Mouse (Mus musculus) forebrain, embryonic 11.5 days (tissue): ENCODE measurements around the gene Tradd. TPM values are rescaled to one million over a fixed set of nuclear protein-coding genes. Genes with fewer than 3 reads are reported as not detected.

Experiments
- ATAC-seq: fragments of 200-750 bp; cut with Nextera tagmentation; replicated peaks from 2 replicates; pipeline ENCODE4 v1.8.0; 2017; ENCODE audit warnings: moderate TSS enrichment; ENCODE audit not compliant: low FRiP score
- DNase-seq: peaks from one replicate; pipeline ENCODE4 v3.0.0-alpha.2; 2017; ENCODE audit warnings: low spot score
- H3K27ac ChIP-seq: fragments of 300-500 bp; sonication (generic); 2 replicates; pipeline ENCODE4 v1.5.1; 2014; ENCODE audit warnings: low read depth, low read length
- H3K27me3 ChIP-seq: fragments of 300-500 bp; sonication (generic); 2 replicates; pipeline ENCODE4 v1.6.1; 2014; ENCODE audit warnings: mild to moderate bottlenecking, low read length, mixed read lengths; ENCODE audit not compliant: control insufficient read depth, insufficient read depth
- H3K36me3 ChIP-seq: fragments of 300-500 bp; sonication (generic); 2 replicates; pipeline ENCODE4 v1.6.1; 2014; ENCODE audit warnings: mild to moderate bottlenecking, low read length, moderate library complexity, mixed read lengths; ENCODE audit not compliant: control insufficient read depth, insufficient read depth
- H3K4me1 ChIP-seq: fragments of 300-500 bp; sonication (generic); replicated peaks from 2 replicates; pipeline ENCODE4 v1.6.1; 2014; ENCODE audit warnings: low read length, mixed read lengths; ENCODE audit not compliant: control insufficient read depth, insufficient read depth
- H3K4me2 ChIP-seq: fragments of 300-500 bp; sonication (generic); 2 replicates; pipeline ENCODE4 v1.6.1; 2014; ENCODE audit warnings: low read depth, mild to moderate bottlenecking, low read length, moderate library complexity, mixed read lengths; ENCODE audit not compliant: severe bottlenecking
- H3K4me3 ChIP-seq: fragments of 300-500 bp; sonication (generic); 2 replicates; pipeline ENCODE4 v1.5.1; 2014; ENCODE audit warnings: low read depth, low read length
- H3K9ac ChIP-seq: fragments of 300-500 bp; sonication (generic); 2 replicates; pipeline ENCODE4 v1.6.1; 2014; ENCODE audit warnings: low read length
- H3K9me3 ChIP-seq: fragments of 300-500 bp; sonication (generic); 2 replicates; pipeline ENCODE4 v1.6.1; 2016; ENCODE audit warnings: low read length, mixed read lengths; ENCODE audit not compliant: control insufficient read depth
- WGBS: fragments of 180-500 bp; shearing (Covaris S2); extraction: QIAGEN DNeasy Blood & Tissue Kit; methylation state at CpG from one replicate; pipeline ENCODE4 v1.1.7; 2014; 5-methylcytosine and 5-hydroxymethylcytosine counted together
- polyA plus RNA-seq: library from polyadenylated mRNA; unstranded; fragments of >200 nt; fragmentation: Nextera tagmentation; extraction: Ambion mirVana; gene quantifications from 2 replicates; pipeline ENCODE4 v1.2.1, GENCODE M21; 2014

Tradd gene
- polyA plus RNA-seq, 1 experiment from 2014 or later = 12.0 TPM

- Histone ChIP-seq H3K4me1 (0 out of 2 replicates have a peak, but pooled peaks cover 2% of the 10 kb centered on the region), H3K4me2 (no peak overlapping the region), H3K27me3 (peaks cover 36% of the 10 kb centered on the region), H3K9ac (no peak overlapping the region), H3K36me3 (no peaks in the 10 kb centered on the region; the same call in 1 of the 2 replicates), H3K9me3 (no peaks in the 10 kb centered on the region), H3K4me3 (no peak overlapping the region), H3K27ac (no peak overlapping the region)
- ATAC-seq = no peak
- peak; percentile 47 for DNase-seq
- WGBS = 90% methylated on average over 12 of the region's 12 CpGs
These were observed 17.4 kb upstream of the Tradd start for GRCm38 (mm10) chr8:105281821-105282220.

DNA sequence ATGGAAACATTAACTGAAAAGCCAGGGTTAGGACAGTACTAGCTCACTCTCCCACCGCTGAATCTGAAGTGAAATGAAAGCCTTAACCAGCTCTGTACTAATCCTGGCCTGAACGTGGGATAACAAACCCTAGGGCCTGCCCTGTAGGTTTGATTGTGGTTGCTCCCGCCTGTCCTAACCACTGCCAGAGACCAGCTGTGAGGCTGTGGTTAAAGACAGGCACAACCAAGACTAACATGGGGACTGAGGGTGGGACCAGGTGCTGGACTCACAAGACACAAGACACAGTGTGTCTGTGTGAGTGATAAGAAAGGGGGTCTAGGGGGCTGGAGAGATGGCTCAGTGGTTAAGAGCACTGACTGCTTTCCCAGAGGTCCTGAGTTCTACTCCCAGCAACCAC, 16.2 kb upstream of the Tradd start:
- WGBS = 71% methylated on average over 3 of the region's 3 CpGs
- H3K36me3 ChIP-seq = no peaks in the 10 kb centered on the region; the same call in 1 of the 2 replicates

GRCm38 (mm10) chr8:105278911-105279334, 14.5 kb upstream of the Tradd start:
- H3K4me3 ChIP-seq = no peak overlapping the region
- H3K4me1 ChIP-seq = peaks cover 7% of the 10 kb centered on the region; the same call in 1 of the 2 replicates
- H3K9ac ChIP-seq = no peak overlapping the region
- no peak overlapping the region for H3K27ac ChIP-seq
- ATAC-seq (peak; percentile 23; the same call in 1 of the 2 replicates), DNase-seq (peak; percentile 66)
- no peaks in the 10 kb centered on the region for H3K9me3 ChIP-seq
- peaks cover 63% of the 10 kb centered on the region for H3K27me3 ChIP-seq
- 0 out of 2 replicates have a peak overlapping the region, but pooled peaks have one; percentile 16 for H3K4me2 ChIP-seq
- H3K36me3 ChIP-seq = no peaks in the 10 kb centered on the region
- 2% methylated on average over 28 of the region's 28 CpGs for WGBS

More for the DNA sequence above, 16.2 kb upstream of the Tradd start:
- H3K27ac ChIP-seq = no peak overlapping the region
- ATAC-seq (no peak), DNase-seq (peak; percentile 49)
- peaks cover 4% of the 10 kb centered on the region; the same call in 1 of the 2 replicates for H3K4me1 ChIP-seq
- peaks cover 48% of the 10 kb centered on the region for H3K27me3 ChIP-seq
- no peak overlapping the region for H3K9ac ChIP-seq
- no peak overlapping the region for H3K4me2 ChIP-seq
- H3K4me3 ChIP-seq = no peak overlapping the region
- no peaks in the 10 kb centered on the region for H3K9me3 ChIP-seq

DNA sequence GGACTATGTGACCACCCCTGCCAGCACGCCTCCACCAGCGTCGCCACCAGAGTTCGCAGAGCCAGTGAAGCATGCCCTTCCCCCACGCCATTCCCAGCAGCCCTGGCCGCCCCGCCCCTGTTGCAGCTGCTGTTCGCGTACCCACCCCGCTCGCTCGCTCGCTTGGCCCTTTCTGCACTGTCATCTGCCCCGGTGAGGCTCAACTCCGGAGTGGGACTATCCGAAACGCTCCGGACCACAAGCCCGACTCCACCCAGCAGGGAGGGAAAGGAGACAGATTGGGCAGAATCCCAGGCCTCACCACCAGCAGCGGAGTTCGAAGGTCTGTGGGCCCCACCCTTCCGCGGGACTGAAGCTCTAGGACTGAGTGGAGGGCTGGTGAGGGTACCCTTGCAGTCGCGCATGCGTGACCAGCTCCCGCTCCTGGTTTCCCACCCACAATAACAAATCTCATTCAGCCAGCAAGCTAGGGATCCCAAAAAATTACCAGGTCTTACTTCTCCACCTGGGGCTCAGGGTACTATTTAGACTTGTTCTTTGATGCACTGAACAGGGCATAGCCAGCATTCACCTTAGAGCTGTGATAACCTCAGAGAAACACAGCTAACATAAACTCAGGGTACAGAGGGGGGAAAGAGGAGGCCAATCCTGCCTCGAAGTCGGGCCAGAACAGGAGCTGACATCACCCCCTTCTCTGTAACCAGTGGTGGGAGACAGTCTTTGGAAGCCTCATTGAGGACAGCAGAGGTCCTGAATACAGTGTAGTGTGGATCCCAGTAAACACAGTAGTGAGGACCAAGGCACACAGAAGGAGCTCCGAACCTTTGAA, 12.1 kb upstream of the Tradd start:
- Histone ChIP-seq H3K27ac (no peak overlapping the region), H3K27me3 (peaks cover 80% of the 10 kb centered on the region), H3K9me3 (no peaks in the 10 kb centered on the region), H3K4me1 (peaks cover 7% of the 10 kb centered on the region; the same call in 1 of the 2 replicates), H3K4me2 (peak overlapping the region; percentile 62), H3K36me3 (no peaks in the 10 kb centered on the region), H3K4me3 (peak overlapping the region; percentile 33), H3K9ac (peak overlapping the region; percentile 25; the same call in 1 of the 2 replicates)
- peak; percentile 82 for DNase-seq
- 2% methylated on average over 30 of the region's 30 CpGs for whole genome bisulfite sequencing
- ATAC-seq = peak; percentile 70

- ATAC-seq = no peak
- 4% methylated on average over 10 of the region's 10 CpGs for WGBS
These were observed 11.4 kb upstream of the Tradd start, which contains the start of gene Nol3 for GRCm38 (mm10) chr8:105275840-105276239. Nol3 (plus strand) TSS chr8:105276140.

GRCm38 (mm10) chr8:105275387-105275786, 11.0 kb upstream of the Tradd start:
- Histone ChIP-seq H3K9me3 (no peaks in the 10 kb centered on the region), H3K9ac (no peak overlapping the region), H3K36me3 (no peaks in the 10 kb centered on the region), H3K27me3 (peaks cover 90% of the 10 kb centered on the region), H3K27ac (no peak overlapping the region), H3K4me3 (0 out of 2 replicates have a peak overlapping the region, but pooled peaks have one; percentile 7), H3K4me1 (peaks cover 9% of the 10 kb centered on the region; the same call in 1 of the 2 replicates), H3K4me2 (no peak overlapping the region)
- ATAC-seq = no peak
- no peak for DNase-seq
- WGBS = 6% methylated on average over 11 of the region's 11 CpGs

More at GRCm38 (mm10) chr8:105275840-105276239, 11.4 kb upstream of the Tradd start, which contains the start of gene Nol3:
- H3K4me1 ChIP-seq = peaks cover 9% of the 10 kb centered on the region; the same call in 1 of the 2 replicates
- no peaks in the 10 kb centered on the region for H3K36me3 ChIP-seq
- peak within 1 kb of the TSS; percentile 33 for H3K4me3 ChIP-seq
- peaks cover 87% of the 10 kb centered on the region for H3K27me3 ChIP-seq
- H3K27ac ChIP-seq = no peak within 1 kb of the TSS
- peak within 1 kb of the TSS; percentile 62 for H3K4me2 ChIP-seq
- H3K9me3 ChIP-seq = no peaks in the 10 kb centered on the region
- DNase-seq = no peak
- peak within 1 kb of the TSS; percentile 25; the same call in 1 of the 2 replicates for H3K9ac ChIP-seq

- no peak overlapping the region for H3K4me2 ChIP-seq
- DNase-seq (peak; percentile 65), ATAC-seq (no peak)
- H3K9ac ChIP-seq = no peak overlapping the region
- H3K27ac ChIP-seq = no peak overlapping the region
- peaks cover 91% of the 10 kb centered on the region for H3K27me3 ChIP-seq
- peaks cover 22% of the 10 kb centered on the region for H3K4me1 ChIP-seq
- H3K36me3 ChIP-seq = no peaks in the 10 kb centered on the region
- WGBS = 1% methylated on average over 11 of the region's 11 CpGs
- no peaks in the 10 kb centered on the region; the same call in 1 of the 2 replicates for H3K9me3 ChIP-seq
- no peak overlapping the region for H3K4me3 ChIP-seq
These were observed 6.4 kb upstream of the Tradd start for GRCm38 (mm10) chr8:105270916-105271186.

GRCm38 (mm10) chr8:105270101-105270915, 5.9 kb upstream of the Tradd start:
- H3K4me3 ChIP-seq = peak overlapping the region; percentile 41
- peak; percentile 65 for DNase-seq
- peak overlapping the region; percentile 71; the same call in 1 of the 2 replicates for H3K4me2 ChIP-seq
- no peaks in the 10 kb centered on the region; the same call in 1 of the 2 replicates for H3K9me3 ChIP-seq
- no peak for ATAC-seq
- no peaks in the 10 kb centered on the region for H3K36me3 ChIP-seq
- H3K27me3 ChIP-seq = peaks cover 90% of the 10 kb centered on the region
- no peak overlapping the region for H3K27ac ChIP-seq
- no peak overlapping the region for H3K9ac ChIP-seq
- H3K4me1 ChIP-seq = peaks cover 17% of the 10 kb centered on the region
- WGBS = 1% methylated on average over 39 of the region's 39 CpGs
